Mouse (Mus musculus) naive thymus-derived CD4-positive, alpha-beta T cell, adult 2 months (primary cell): ENCODE measurements at regions not wholly inside any gene's neighbourhood (a gene's known extent, or its start where the extent isn't known, plus 50 kb on each side); places are given as distances from the start of the nearest gene placed in this dataset.

Experiments
- DNase-seq: peaks from one replicate; pipeline ENCODE4 v3.0.0-alpha.2; 2011; ENCODE audit warnings: low read depth

DNA sequence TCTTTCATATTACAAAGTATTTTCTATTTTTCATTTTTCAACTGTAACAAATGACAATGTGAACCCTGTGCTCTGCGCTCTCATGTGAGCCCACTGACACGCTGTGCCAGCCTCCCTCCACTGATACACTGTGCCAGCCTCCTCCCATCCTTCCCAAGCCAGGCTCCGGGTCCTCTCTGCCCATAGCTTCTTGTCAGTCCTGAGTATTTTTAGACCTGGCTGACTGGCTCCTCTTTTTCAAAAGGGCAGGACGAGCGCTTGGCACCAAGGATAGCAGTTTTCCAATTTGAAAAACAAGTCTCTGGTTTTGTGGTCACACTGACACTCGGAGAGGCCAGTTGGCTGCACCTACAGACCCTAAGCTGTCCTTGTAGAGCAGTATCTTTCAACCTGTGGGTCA is 96.7 kb upstream of the Rgma start:
- no peak for DNase-seq

DNA sequence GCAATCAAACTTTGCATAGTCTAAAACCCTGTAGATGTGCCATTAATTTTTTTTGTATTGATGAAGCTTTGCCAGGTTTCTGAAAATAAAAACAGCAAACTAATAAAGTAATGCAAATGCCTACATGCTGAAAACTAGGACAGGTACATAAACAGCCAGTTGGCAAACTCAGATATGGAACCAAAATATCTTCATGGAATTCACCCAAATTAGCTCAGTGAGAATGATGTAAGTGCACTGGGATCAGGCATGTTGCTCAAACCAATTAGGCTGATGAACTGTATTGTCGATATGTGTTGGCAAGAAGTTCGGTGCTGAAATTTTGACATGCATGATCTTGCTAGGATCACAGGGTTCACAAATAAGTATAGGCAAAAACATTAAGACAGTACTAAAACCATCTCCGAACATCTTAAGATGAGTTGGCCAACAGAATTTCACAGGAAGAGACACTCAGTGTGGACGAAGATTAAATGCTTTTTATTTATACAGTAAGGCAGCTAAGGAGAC is 95.3 kb upstream of the Rgma start:
- no peak for DNase-seq

DNA sequence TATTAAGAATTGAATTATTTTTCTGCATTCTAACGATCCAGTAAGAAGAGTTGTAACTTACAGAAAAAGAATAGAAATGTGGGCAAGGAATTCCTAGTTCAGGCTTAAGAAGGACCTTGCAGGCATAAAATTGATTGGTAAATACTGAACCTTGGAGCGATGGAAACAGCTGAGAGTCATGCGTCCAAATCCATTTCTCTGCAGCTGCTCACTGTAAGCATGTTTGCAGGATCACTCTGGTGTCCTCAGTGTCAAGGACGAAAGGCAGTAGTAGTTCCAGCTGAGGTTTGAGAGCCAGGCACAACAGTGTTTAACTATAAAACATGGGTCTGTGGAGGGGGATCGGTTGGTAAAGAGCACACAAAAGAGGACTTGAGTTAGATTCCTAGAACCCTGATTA is 89.1 kb upstream of the Rgma start:
- DNase-seq: no peak

DNA sequence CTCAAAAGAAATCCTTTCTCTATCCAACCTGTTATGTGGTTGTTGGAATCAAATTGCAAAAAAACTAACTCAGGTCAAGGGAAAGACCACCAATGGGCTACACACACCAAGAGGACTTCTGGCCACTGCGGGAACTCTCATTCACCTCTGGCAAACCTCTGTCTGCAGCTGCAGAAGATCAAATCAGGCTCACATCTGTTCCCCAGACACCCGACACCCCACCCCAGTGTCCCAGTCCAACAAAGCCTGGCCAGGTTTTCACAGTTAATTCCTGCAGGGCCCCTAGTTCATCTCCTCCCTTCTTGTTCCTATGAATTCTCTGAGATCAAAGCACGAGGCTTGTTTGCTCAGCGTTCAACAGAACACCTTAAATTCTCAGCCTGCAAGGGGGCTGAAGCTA is 82.0 kb upstream of the Rgma start:
- DNase-seq: no peak

DNA sequence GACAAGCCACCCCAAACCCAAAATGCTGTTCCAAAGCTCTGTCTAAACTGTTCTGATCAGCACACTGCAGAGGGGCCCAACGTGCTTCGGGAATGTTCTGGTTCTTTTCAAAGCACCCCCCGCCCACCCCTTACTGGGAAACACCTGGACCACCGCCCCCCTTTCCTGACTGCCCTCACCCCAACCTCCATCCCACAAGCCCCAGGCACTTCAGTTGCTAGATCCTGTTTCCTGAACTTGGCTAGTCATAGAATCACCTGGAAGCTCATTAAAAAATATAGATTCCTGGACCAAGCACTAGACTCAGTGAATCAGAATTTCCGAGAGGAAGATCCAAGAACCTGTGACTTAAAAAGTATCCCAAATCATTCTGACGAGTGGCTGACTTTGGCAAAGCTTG is 80.9 kb upstream of the Rgma start:
- DNase-seq: no peak

DNA sequence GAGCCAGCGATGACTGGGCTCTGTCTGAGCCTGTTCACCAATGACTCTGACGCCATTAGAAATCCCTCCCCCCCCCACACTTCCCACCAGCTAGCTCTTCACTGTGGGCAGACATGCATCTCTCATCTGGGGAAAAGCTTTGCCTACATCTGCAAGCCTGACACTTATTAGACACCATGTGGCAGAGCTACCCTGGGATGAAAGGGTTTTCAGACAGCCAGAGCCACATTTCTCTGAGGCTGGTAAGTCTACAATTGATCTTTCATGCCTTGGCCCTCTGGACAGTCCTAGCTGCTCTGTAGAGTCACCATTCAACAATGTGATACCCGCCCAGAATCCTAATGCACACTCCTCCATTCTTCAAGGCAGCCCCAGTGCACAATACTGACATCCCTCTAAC is 72.8 kb upstream of the Rgma start:
- no peak for DNase-seq

DNA sequence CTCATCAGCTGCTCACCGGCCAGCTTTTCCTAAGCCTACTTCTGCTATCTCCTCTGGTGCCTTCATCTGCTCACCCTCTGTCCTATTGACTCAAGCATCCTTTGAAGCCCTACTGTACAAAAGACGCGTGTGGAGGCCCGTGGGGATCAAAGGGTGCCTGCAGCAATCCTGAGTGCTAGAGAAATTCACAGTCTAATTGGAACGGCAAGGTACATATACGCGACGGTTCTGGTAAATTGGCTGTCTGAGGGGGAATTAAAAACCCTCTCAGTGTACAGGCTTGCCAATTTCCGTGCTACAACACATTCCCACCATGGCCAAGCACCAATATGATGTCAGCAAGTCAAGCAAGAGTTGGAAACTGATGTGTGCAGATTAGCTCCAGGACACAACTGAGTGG is 71.5 kb upstream of the Rgma start:
- no peak for DNase-seq

DNA sequence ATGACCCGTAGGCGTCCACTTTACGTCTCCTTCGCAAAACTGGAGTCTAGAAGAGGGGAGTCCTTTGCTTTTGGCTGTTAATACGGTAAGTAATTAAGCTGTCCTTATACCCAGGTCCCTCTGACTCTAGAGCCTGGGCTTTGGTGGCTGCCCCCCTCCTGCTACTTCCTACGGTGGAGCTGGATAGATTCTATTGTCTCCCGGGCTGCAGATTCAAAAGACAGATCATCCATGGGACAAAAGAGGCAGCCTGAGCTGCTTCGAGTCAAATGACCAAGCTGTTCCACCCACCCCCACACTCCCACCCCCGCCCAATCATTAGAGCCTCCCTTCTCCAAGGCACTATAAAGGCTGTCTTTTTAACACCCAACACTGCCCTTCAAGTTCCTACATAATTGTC is 70.5 kb upstream of the Rgma start:
- DNase-seq: no peak

DNA sequence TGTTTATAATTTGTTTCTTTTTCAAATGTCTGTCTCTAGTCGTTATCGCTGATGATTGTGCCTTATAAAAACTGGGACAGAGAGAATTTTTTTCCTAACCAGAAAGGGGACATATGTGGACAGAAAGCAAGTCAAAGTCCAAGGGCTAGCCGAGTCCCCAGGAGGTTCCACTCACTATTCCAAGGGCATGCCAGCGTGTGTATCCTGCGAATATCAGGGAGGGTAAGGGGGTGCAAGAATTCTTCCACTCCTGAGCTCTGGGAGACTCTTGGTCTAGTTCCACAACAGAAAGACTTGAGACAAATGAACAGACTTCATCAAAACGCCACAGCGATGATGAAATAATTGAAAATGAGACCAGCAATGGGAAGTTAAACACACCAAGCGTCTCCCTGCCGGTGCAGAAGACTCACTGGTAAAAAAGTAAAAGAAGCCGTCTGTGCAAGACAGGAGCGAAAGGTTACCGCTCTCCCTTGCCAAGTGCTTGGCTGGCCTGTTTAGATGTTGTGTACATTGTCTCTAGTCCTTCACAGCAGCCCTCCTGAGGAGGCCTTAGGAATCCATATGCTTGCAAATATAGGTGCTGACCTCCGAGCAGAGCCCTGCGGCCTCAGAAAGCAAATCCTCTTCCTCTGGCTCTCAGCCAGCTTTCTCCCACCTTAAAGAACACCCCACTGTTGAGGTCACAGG is 69.9 kb upstream of the Rgma start:
- DNase-seq: no peak

DNA sequence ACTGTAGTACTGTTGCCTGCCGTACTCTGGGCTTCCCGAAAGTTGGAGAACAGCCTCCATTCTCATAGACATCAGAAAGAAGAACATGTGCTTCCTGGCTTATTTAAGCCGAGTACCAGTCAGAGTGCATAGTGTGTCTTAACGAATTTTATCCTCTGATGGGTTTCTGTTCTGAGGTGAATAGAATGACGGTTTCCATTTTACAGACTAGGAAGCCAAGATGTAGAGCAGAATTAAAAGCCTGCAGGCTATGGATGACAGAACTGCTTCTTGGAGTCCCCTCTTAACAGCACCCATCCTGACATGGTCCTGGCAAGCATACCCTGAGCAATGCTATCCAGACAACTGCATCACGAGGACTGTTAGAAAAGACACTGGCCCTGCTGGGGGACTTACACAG is 69.0 kb upstream of the Rgma start:
- DNase-seq: no peak

DNA sequence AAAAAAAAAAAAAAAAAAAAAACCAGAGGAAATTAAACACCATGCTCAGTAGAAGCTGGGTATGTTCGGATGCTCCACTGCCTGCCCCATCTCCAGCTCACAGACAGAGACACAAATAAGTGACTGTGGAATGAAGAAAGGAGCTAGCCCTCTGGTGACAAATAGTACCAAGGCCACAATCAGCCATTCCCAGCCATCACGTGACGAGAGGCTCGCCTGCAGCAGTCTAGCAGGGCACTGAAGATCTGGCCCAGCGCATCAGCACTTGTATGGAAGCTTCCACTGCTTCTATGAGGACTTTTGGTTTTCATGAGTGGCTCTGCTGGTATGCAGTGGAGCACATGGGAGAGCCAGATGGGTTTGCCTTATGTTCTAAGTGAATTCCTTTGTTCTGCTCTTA is 68.6 kb upstream of the Rgma start:
- DNase-seq: no peak

DNA sequence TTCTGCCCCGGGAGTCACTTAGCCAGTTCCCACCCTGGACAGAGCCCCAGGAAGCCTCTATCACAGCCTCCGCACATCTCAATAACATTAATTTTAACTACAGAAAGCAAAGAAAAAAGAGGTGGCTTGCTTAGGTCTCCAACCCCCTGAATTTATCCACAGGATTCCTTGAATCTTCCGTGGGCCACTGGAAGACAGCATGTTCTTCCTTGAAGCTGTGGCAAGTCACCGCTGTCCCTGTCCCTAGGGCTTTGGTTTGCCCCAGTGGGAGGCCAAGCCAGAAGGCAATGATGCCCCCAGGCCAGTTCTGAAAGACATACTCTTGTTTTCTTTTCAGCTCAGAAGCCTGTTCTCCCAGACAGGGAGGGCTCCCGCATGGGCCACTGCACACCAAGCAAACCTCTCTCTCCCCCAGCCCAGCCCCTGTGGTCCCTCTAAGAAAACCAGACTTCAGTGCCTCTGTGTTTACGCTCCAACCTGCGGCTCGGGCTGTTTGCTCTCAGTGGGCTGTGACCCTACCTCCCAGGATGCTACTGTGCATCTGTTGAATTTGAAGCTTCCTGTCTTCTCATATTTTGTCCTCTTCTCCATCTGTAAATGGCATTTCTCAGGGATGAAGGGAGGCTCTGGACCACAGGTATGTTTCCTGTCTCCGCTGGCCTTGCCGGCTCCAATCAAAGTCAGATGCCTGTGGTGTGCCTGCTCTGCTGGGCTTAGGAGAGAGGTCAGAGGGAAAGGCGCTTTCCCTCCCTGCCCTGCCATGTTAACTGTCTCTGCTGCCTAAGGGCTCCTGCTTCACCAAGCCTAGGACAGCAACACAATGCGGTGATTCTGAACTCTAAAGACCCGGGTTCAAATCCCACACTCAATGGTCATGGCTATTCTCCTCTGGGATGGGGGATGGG is 67.5 kb upstream of the Rgma start:
- DNase-seq: no peak

DNA sequence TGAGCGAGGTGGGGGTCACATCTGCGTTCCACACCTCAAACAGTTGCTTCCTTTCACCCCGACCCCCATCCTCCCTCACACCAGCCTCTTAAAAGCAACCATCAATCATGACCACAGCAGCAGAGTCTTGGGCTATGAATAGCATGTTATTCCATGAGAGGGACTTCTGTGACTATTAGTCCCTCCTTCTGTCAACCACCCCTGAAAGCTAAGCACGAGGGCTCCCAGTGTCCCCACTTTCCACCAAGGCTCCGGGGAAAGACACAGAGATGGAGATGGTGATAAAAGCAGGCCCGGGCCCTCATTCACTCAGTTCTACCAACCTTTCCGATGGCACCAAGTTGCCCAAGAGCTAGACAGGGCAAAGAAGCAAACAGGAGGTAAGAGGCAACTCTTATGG is 66.3 kb upstream of the Rgma start:
- no peak for DNase-seq

DNA sequence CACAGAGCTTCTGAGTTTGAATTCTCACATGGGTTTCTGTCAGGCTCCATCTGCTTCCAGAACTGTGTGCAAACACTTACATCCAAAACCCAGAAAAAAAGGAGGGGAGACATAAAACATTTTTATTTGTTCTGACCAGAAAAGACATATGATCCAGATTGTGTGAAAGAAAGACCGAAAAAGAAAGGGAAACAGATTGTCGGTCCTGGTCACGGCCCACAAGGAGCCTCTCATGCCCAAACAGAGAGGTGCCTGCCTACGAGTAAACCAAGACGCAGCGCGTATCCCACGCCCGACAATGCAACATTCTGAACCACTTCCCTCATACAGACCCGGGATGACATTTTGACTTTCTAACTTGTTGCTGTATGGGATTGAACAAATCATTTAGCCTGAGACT is 65.3 kb upstream of the Rgma start:
- DNase-seq: no peak

DNA sequence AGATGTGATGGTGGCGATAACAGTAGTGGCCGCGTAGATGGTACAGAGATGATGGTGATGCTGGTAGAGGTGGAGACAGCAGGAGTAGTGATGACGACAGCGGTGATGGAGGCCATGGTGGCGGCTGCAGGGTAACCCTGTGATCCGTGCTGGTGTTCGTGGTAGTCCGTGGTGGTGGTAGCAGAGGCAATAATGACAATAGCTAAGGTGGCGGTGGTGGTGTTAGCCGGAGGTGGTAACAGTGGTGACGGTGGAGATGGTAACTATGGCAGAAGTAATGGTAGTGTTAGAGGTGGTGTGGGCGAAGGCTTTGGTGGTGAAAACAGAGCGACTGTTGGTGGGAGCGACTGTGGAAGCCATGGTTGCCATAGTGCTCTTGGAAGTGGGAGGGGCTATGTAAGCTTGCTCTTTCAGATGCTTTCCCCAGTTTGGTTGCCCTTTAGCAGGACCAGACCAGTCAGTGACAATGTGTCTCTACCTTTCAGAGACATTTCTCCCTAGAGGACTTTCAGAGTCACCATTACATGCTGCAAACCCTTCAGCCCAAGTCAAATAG is 64.7 kb upstream of the Rgma start:
- no peak for DNase-seq

DNA sequence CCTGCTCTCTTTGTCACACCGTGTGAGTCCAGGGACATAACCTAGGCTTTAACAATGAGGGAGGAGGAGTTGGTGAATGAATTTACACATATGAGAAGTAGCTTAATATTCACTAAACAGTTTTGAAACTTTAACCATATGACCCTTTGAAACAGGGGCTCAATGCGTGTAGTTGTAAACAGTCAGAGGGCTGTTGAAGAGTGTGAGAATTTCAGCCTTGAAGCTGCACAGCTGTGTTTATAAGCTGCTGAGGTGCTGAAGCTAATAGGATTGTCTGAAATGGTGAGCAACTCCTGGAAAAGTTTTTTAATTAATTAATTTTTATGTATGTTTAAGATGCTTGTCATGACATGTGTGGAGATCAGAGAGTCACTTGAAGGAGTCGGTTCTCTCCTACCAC is 59.8 kb upstream of the Rgma start:
- no peak for DNase-seq

DNA sequence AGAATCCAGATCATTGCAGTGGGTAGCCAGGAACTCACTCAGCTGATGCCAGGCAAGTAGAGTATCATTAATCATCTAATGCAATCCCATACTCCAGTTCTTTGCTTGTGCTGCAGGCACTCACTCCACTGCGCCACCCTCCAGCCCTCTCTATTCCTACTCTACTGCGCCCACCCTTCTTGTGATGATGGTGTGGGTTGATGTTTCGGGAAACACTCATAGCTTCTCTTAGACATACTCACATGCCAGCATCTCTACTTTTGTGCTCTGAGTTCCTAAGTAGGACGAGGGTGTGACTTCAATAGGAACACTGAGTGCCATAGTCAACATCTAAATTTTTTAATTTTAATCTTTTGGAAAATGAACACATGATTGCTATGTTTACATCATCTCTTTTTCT is 57.7 kb upstream of the Rgma start:
- DNase-seq: no peak

DNA sequence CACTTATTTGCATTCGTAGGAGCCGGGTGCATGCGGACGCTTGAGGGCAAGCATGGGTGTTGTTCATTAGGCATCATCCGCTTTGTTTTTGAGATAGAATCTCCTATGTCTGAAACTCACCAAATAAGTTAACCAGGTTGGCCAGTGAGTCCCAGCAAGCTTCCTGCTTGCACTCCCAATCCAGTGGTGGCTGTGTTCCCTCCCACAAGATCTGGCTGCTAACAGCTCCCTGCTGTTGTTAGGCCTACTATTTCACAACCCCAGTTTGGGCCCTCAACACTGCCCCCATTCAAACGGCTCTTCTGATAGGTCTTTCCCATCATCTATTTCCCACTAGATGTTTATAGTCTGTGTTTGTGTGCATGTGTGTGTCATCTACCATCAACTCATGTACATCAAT is 56.3 kb upstream of the Rgma start:
- no peak for DNase-seq

DNA sequence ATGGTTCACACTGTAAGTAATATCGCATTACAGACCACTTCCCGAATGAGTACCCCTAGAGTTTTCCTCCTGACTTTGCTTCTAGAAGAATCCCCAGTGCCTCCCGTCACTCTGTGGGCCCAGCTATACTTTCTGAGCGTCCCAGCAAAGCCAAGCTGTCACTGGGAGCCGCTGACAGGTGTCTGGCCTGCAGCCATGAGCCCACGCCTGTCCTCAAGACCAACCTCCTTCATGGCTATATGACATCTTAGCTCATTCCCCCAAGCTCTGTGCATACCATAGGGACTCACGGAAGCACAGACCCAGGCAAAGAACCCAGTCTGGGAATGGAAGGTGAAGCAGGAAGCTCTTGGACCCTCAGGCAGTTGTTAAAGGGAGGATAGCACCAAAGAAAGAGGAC is 55.3 kb upstream of the Rgma start:
- no peak for DNase-seq

DNA sequence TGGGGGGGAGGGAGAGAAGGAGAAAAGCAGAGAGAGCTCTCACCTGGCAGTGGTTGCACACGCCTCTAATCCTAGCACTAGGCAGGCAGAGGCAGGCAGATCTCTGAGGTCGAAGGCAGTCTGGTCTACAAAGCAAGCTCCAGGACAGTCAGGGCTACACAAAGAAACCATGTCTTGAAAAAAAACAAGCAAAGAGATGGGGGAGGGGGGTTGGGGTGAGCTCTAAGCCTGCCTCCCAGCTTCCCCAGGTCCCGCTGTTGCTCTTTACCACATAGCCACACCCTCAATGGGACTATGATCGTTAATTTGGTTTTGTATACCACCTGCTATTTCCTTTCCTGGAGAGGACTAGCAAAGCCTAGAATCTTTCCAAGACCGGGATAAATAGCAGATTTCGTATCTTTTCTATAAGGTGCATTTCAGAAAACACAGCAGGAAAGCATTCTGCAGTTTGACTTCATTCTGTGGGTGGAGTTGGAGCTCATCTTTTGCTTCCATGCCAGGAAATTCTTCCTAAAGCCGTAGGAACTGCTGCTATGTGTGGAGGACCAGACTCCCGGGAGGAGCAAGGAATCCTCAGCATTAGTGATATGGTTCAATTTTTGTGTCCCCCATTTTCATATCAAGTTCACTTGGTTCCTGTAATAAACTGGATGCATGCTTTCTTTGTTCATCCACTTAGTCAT is 52.7 kb upstream of the Rgma start:
- no peak for DNase-seq

DNA sequence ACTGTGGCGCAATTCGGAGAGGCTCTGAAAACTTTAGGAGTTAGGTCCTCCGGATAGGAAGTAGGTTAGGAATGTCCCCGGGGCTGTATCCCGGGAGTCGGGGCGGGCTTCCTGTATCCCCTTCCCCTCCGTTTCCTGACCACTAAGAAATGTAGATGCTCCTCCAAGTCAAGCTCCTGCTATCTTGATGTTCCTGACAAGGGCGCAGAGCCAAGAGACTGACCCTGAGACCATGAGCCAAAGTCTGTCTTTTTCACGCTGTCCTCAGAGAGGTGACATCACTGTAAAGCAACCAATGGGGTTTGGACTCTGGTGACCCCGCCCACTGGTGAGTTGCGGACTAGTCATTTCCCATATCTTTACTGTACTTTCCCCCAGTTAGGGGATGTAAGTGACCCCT is 51.8 kb upstream of the Rgma start:
- no peak for DNase-seq

DNA sequence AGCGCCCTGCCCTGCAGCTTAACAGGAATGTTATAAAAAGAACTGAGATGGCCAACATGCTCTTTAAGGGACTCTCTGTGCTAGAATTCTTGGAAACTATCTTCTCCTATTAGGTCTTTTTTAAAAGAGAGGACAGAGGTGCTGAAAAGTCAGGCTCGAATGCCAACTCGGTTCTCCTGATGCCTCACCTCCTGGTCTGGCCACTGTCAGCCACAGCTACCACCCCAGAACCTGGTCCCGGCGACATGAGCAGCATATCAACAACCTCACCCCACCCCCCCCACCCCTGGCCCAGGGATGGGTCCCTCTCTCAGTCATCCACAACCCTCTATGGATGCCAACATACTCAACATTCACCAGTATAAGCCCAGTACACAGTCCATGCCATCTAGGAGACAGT is 49.8 kb upstream of the Rgma start:
- DNase-seq: no peak
